Mouse (Mus musculus) bone marrow macrophage, adult 2 months (primary cell): ENCODE data around the gene Me1. TPM values are rescaled to one million over a fixed set of nuclear protein-coding genes. Genes with fewer than 3 reads are reported as not detected.

Experiments
- H3K27ac ChIP-seq: 2 replicates; pipeline ENCODE4 v1.5.1; 2012; ENCODE audit warnings: low read depth, low read length; ENCODE audit not compliant: insufficient read depth
- H3K4me1 ChIP-seq: 2 replicates; pipeline ENCODE4 v1.6.1; 2012; ENCODE audit warnings: low read length; ENCODE audit not compliant: control insufficient read depth, insufficient read depth
- H3K4me3 ChIP-seq: 2 replicates; pipeline ENCODE4 v1.5.1; 2012; ENCODE audit warnings: mild to moderate bottlenecking, low read length, moderate library complexity; ENCODE audit not compliant: insufficient read depth
- CTCF ChIP-seq: IDR thresholded peaks from 2 replicates; pipeline ENCODE4 v1.5.1; 2012; ENCODE audit warnings: low read depth, mild to moderate bottlenecking, low read length, moderate library complexity
- POLR2A ChIP-seq: IDR thresholded peaks from 2 replicates; pipeline ENCODE4 v1.6.1; 2012; ENCODE audit warnings: mild to moderate bottlenecking, low read depth, low read length, borderline replicate concordance
- polyA plus RNA-seq: library from polyadenylated mRNA; stranded (reverse); fragments of >200 nt; gene quantifications from 2 replicates; pipeline ENCODE4 v1.2.4, GENCODE M21; 2012; ENCODE audit not compliant: missing spikeins, insufficient read depth, insufficient read length

The Me1 gene
- polyA plus RNA-seq, 1 experiment = 8.3 TPM

DNA sequence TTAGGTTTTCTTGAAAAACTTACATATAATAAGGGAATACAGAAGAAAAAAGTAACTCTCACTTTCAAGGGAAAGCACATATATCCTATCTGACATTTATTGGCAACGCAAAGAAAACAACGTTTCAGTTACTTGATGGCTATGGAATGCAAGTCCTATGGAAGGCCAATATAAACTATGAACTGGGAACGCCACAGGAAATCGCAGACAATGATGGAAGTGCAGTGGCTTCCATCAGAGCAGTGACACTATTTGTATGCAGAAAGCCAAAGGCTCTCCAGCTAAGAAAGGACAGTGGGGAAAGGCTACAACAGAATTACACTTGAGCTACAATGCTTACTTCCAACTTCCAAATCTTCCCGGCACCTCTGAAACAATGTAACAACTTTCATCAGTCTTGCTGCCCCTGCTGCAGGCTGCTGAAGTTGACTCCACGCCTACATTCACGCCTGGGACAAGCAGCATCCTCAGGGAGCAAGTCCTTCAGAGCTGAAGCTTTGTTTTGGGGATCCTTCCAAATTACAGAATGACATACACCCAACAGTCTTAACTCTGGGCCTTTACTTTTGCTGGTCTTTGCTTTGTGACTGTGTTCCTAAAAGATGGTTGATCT lies 28.5 kb downstream of the Me1 start:
- Histone ChIP-seq H3K4me3 (no peak overlapping the region), H3K27ac (no peak overlapping the region), H3K4me1 (no peaks in the 10 kb centered on the region)
- TF ChIP-seq POLR2A = no peak
- TF ChIP-seq CTCF = no peak

DNA sequence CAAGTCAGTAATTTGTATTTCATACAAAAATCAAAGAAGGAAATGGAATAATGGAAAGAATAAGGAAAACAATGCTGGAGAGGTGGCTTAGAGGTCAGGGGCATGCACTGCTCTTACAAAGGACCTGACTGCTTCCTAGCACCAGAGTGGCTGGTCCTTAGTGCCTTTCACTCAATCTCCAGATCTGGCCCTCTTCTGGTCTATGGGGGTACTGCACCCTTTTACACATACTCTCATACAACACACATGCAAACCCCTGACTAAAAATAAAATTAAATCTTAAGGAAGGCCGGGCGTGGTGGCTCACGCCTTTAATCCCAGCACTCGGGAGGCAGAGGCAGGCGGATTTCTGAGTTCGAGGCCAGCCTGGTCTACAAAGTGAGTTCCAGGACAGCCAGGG lies 34.1 kb downstream of the Me1 start:
- Histone ChIP-seq H3K4me3 (no peak overlapping the region), H3K27ac (no peak overlapping the region), H3K4me1 (no peaks in the 10 kb centered on the region)
- TF ChIP-seq POLR2A (no peak), CTCF (no peak)

DNA sequence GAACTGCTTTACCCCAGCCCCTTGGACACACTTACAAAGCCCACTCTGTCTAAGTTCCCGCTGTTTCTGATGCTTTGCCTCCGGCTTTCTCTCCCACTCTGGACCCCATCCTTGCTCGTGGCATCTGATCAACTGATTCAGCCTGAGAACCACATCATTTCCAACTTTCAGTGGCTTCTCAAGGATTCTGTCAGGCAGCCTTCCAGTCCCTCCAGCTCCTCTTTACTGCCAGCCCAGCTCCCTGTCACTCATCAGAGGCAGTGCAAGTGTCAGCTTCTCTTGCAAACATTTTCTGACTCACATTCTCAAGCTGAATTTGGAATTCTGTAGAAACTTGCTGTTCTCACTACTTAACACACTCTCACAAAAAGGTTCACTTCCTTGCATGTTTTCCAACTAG lies 34.5 kb downstream of the Me1 start:
- Histone ChIP-seq H3K27ac (no peak overlapping the region), H3K4me1 (no peaks in the 10 kb centered on the region), H3K4me3 (no peak overlapping the region)
- TF ChIP-seq POLR2A = no peak
- TF ChIP-seq CTCF = no peak

DNA sequence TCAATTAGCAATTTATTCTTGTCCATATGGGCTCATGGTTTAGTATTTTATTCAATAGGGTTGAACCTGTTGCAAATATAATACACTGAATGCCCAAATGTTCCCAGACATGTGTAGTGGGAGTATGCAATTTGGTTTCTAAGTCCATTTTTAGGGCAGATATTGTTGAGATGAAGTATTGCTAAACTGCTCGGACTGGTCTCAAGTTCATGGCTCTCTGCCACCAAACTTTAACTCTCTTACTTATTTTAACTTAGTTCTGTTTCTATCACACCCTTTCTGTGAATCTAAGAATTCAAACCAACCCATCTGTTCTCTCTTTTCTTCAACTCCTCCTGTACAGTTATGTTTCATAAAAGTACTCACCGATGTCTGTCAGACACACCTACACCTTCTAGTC lies 35.4 kb downstream of the Me1 start:
- Histone ChIP-seq H3K27ac (no peak overlapping the region), H3K4me1 (no peaks in the 10 kb centered on the region), H3K4me3 (no peak overlapping the region)
- TF ChIP-seq POLR2A = no peak
- no peak for TF ChIP-seq CTCF

DNA sequence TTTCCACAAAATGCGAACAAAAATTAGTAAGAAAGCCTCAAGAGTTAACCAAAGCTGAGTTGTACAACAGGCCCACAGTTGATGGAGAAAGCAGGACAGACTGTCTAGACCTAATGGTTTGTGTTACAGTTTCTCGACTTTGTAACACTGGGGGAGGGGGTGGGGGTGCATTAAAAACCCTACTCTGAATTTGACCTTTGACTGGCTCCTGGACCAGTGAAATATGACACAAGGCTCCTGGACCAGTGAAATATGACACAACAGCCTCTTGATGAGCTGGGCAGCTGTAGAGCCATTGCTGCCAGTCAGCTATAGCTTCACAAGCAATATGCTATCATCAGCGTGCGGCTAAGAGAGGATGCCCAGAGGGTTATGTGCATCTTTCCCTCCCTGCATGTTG lies 37.4 kb downstream of the Me1 start:
- TF ChIP-seq CTCF (no peak), POLR2A (no peak)
- Histone ChIP-seq H3K4me1 (no peaks in the 10 kb centered on the region), H3K4me3 (no peak overlapping the region), H3K27ac (no peak overlapping the region)

DNA sequence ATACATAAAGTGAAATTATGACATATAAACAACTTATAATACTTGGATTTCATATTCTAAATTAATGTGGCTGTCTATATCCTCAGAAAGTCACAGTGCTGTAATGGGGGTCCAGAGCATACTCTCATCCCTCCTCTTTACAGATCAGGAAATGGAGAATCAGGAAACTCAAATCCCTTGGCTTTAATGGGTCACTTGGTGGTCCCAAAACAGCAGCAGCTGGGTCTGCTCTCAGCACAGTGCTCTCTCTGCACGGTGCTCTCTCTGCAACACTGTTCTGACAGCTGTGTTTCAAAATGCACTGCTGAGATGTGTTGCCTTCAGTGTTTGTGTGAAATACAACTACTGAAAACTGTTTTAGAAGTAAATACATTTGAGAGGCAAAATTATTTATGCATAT lies 43.6 kb downstream of the Me1 start:
- no peak overlapping the region for H3K27ac ChIP-seq
- H3K4me3 ChIP-seq = no peak overlapping the region
- peaks cover 3% of the 10 kb centered on the region for H3K4me1 ChIP-seq
- TF ChIP-seq POLR2A (no peak), CTCF (no peak)

DNA sequence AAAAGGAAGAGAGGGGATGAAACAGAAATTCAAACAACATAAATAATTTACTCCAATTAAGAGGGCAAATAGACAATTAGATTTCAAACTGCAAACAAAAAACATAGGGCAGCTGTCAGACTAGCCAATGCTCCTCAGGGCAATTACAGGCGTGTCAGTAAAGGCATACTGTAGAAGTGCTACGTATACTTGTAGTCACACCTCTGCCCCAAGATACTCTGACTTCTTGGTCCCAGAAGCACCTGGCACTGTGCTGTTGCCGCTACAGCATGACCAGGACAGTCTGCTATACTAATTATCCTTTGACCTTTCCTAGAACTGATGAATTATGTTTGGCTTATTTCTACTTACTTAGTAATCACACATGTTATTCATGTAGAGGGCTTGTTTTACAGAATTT lies 44.5 kb downstream of the Me1 start:
- TF ChIP-seq POLR2A = no peak
- TF ChIP-seq CTCF = no peak
- H3K4me3 ChIP-seq = no peak overlapping the region
- no peak overlapping the region for H3K27ac ChIP-seq
- H3K4me1 ChIP-seq = peaks cover 3% of the 10 kb centered on the region

DNA sequence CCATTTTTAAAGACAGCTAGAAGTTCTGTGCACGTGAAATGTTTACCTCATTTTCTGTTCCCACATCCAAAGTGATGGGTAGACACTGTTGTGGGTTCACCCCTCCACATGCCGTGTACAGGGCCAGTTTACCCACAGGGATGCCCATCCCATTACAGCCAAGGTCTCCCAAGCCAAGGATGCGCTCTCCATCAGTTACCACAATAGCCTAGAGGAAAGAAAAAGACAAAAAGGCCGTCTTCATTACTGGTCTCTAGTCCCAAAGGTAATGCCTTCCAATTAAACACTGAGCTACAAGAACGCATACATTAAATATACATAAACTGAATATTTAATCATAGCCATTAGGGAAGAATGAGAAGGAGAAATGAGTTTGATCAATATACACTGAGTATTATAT lies 44.9 kb downstream of the Me1 start:
- TF ChIP-seq CTCF = no peak
- TF ChIP-seq POLR2A = no peak
- Histone ChIP-seq H3K4me3 (no peak overlapping the region), H3K4me1 (peaks cover 3% of the 10 kb centered on the region), H3K27ac (no peak overlapping the region)

DNA sequence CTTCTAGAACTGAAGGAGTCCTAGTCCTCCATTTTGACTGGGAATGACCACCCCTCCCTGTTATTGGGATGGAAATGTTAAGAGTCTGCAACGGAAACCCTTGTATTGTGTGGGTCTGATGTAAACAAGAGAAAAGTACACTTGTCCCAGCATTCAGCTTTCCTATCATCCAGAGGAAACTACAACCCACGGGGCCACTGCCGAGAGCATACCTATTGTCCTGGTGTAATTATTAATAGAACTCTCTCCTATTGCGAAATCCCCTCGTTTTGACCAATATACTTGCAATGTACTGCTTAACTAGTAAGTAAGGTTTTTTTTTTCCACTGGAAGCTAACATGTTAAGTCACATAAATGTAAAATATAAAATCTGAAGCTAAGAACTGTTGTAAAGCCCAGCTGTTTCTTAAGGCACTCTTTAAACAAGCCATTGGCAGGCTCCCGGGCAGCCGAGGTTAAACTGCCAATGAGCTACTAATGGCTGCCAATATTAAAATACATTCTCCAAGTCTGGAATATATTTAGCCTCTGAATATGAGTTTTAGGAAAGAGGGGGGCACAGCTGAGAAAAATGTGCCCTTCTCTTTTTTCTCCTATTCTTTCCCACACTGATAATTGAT lies 47.7 kb downstream of the Me1 start:
- Histone ChIP-seq H3K27ac (no peak overlapping the region), H3K4me3 (no peak overlapping the region), H3K4me1 (peaks cover 3% of the 10 kb centered on the region)
- TF ChIP-seq CTCF = no peak

DNA sequence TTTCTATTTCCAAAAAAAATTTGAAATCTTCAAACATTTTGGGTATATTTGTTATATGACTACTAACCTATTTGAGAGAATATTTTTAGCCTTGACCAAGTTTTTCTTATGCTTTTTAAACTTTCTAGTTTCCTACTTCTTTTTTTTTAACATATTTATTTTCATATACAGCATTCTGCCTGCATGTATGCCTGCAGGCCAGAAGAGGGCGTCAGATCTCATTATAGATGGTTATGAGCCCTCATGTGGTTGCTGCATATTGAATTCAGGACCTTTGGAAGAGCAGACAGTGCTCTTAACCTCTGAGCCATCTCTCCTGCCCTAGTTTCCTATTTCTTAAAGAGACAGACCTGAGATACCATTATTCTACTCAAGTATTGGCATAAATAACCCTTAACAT lies 48.9 kb downstream of the Me1 start:
- TF ChIP-seq POLR2A (no peak), CTCF (no peak)
- Histone ChIP-seq H3K27ac (no peak overlapping the region), H3K4me3 (no peak overlapping the region), H3K4me1 (peaks cover 3% of the 10 kb centered on the region)
